Mouse (Mus musculus) limb, embryonic 13.5 days (tissue): ENCODE results near the gene Mup16. TPM values are rescaled to one million over a fixed set of nuclear protein-coding genes. Genes with fewer than 3 reads are reported as not detected.
"Not testable (repeated sequence)": the region's sequence is repeated elsewhere in the genome, so short reads cannot be mapped to it uniquely, and the experiment has no call there.

ENCODE experiments used
- ATAC-seq: fragments of 200-750 bp; cut with Nextera tagmentation; 2 replicates; pipeline ENCODE4 v1.8.0; 2017; ENCODE audit warnings: low read depth, moderate number of reproducible peaks, moderate TSS enrichment; ENCODE audit not compliant: low FRiP score
- H3K27ac ChIP-seq: fragments of 300-500 bp; sonication (generic); 2 replicates; pipeline ENCODE4 v1.5.1; 2015; ENCODE audit warnings: inconsistent platforms, mild to moderate bottlenecking, moderate library complexity
- H3K27me3 ChIP-seq: fragments of 300-500 bp; sonication (generic); 2 replicates; pipeline ENCODE4 v1.6.1; 2015; ENCODE audit warnings: mild to moderate bottlenecking, inconsistent platforms
- H3K36me3 ChIP-seq: fragments of 300-500 bp; sonication (generic); 2 replicates; pipeline ENCODE4 v1.6.1; 2015; ENCODE audit warnings: inconsistent platforms, mild to moderate bottlenecking, moderate library complexity
- H3K4me1 ChIP-seq: fragments of 300-500 bp; sonication (generic); 2 replicates; pipeline ENCODE4 v1.6.1; 2015; ENCODE audit warnings: inconsistent platforms
- H3K4me2 ChIP-seq: fragments of 300-500 bp; sonication (generic); replicated peaks from 2 replicates; pipeline ENCODE4 v1.6.1; 2015; ENCODE audit warnings: inconsistent platforms, mild to moderate bottlenecking, moderate library complexity
- H3K4me3 ChIP-seq: fragments of 300-500 bp; sonication (generic); 2 replicates; pipeline ENCODE4 v1.5.1; 2015; ENCODE audit warnings: moderate library complexity, mild to moderate bottlenecking, inconsistent platforms
- H3K9ac ChIP-seq: fragments of 300-500 bp; sonication (generic); 2 replicates; pipeline ENCODE4 v1.6.1; 2015; ENCODE audit warnings: mild to moderate bottlenecking, inconsistent platforms
- H3K9me3 ChIP-seq: fragments of 300-500 bp; sonication (generic); 2 replicates; pipeline ENCODE4 v1.6.1; 2016; ENCODE audit warnings: inconsistent platforms
- WGBS: fragments of 180-500 bp; shearing (Covaris S2); methylation state at CpG from one replicate; pipeline ENCODE4 v1.1.7; 2015; 5-methylcytosine and 5-hydroxymethylcytosine counted together
- polyA plus RNA-seq: library from polyadenylated mRNA; unstranded; fragments of >200 nt; fragmentation: Nextera tagmentation; extraction: Ambion mirVana; gene quantifications from 2 replicates; pipeline ENCODE4 v1.2.1, GENCODE M21; 2015

Mup16 gene
- polyA plus RNA-seq = not detected in 2 replicates

DNA sequence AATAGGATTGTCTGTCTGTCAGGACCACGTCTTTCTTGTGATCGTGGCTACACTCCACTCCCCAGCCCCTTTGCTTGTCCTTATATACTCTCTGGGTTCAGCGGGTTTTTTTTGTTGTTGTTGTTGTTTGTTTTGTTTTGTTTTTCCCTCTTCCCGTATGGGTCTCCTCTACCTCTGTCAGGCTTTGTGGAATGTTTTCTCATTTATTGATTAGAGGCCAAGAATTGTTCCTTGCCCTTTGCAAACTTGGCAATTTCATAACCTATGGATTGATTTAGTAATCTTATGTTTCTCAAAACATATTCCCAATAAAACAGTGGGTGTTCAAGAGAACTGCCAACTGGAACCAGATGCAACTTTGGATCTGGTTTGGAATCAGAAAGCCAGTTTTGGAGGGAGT is at the start of gene Mup16:
TSS of gene Mup16 (minus strand) at position 101 of the 400 bp plus-strand sequence.
- 91% methylated on average over 3 of the region's 4 CpGs for WGBS
- not testable (repeated sequence) for H3K4me1 ChIP-seq, H3K4me2 ChIP-seq, H3K27me3 ChIP-seq, H3K4me3 ChIP-seq, H3K9me3 ChIP-seq, H3K27ac ChIP-seq, H3K9ac ChIP-seq, ATAC-seq, H3K36me3 ChIP-seq

DNA sequence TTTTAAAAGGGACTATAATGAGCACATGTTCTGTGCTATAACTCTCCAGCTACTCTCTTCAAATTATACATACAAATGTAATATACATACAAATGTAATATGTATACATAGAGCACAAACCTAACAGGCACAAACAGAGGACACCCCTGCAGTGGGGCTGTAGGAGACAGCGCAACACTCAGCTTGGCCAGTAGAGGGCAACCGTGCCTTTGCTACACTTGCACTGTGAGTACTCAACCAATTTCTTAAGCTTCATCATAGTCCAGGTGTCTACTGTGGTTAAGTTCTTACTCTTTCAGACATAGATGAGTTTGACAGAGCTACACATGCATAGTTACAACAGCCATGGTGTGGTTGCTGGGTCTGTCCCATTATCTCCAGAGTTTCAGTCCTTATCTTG is 36.6 kb upstream of the Mup16 start:
- H3K27ac ChIP-seq, H3K36me3 ChIP-seq, H3K4me1 ChIP-seq, H3K9me3 ChIP-seq, H3K4me3 ChIP-seq, H3K4me2 ChIP-seq, ATAC-seq, H3K27me3 ChIP-seq, H3K9ac ChIP-seq: not testable (repeated sequence)
- 39% methylated on average over 2 of the region's 2 CpGs for WGBS

Other genes starting within 250 kb of the Mup16 start
- gene Mup14, start 215.5 kb downstream of the Mup16 start, polyA plus RNA-seq = 0.32 and 0.73 TPM in 2 replicates
- 0.42 TPM in 1 of 2 replicates, not detected in the other for gene Mup15, start 79.8 kb downstream of the Mup16 start, polyA plus RNA-seq
- not detected in 2 replicates for gene Mup17, start 76.3 kb upstream of the Mup16 start, polyA plus RNA-seq
- 1.1 TPM in 1 of 2 replicates, not detected in the other for gene Mup18, start 154.6 kb upstream of the Mup16 start, polyA plus RNA-seq